Mouse (Mus musculus) myocyte (in vitro differentiated cells): ENCODE measurements at regions not wholly inside any gene's neighbourhood (a gene's known extent, or its start where the extent isn't known, plus 50 kb on each side); places are given as distances from the start of the nearest gene placed in this dataset.

ENCODE experiments used
- MYOD1 ChIP-seq, 3 experiments: IDR thresholded peaks; one replicate each; pipeline ENCODE4 v1.6.1; 2011; ENCODE audit warnings: control low read depth in 2 of 3, low read depth in 2 of 3, mild to moderate bottlenecking in 2 of 3, moderate library complexity in 1 of 3; ENCODE audit not compliant: insufficient read length in 2 of 3, control insufficient read depth in 1 of 3
- REST ChIP-seq: IDR thresholded peaks from one replicate; pipeline ENCODE4 v1.6.1; 2011; ENCODE audit warnings: mild to moderate bottlenecking, control low read depth, moderate library complexity; ENCODE audit not compliant: insufficient read depth, insufficient read length

DNA sequence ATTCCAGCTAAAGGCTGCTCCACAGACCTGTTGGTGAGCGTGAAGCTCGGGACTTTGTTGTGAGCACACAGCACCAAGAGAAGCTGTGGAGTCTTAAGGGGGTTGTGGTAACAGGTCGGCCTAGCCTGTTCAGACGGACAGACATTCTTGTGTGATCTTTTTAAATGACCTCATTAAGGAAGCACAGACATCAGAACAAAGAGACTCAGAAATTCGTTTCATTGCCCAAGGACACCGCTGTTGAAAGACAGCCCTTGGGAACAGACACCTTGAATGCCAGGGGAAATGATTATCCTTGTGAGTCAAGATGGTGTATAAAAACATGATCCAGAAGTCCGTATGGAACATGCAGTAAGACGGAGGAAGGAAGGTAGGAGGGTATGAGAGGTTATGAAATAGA is 150.1 kb upstream of the Plxnc1 start:
- TF ChIP-seq MYOD1 (IDR thresholded peaks at IDR 0.05; ENCODE audit: control insufficient read depth in 1 of 3, insufficient read length in 2 of 3, low read depth in 2 of 3) (no peak), REST (no peak)
